Mouse (Mus musculus) cerebellum, adult 2 months (tissue): ENCODE measurements at regions not wholly inside any gene's neighbourhood (a gene's known extent, or its start where the extent isn't known, plus 50 kb on each side); places are given as distances from the start of the nearest gene placed in this dataset.

ENCODE experiments used
- DNase-seq, 2 experiments: peaks; one replicate each; pipeline ENCODE4 v3.0.0; 2021
- H3K27ac ChIP-seq: fragments of 200-500 bp; 2 replicates; pipeline ENCODE4 v1.5.1; 2012; ENCODE audit warnings: low read length, control low read depth, inconsistent platforms; ENCODE audit not compliant: insufficient read depth
- H3K27me3 ChIP-seq: fragments of 200-500 bp; 2 replicates; pipeline ENCODE4 v1.6.1; 2012; ENCODE audit warnings: inconsistent platforms, mild to moderate bottlenecking, low read length, moderate library complexity; ENCODE audit not compliant: control insufficient read depth, insufficient read depth
- H3K4me1 ChIP-seq: fragments of 200-500 bp; 2 replicates; pipeline ENCODE4 v1.6.1; 2011; ENCODE audit warnings: low read length; ENCODE audit not compliant: control insufficient read depth, insufficient read depth
- H3K4me3 ChIP-seq: fragments of 200-500 bp; replicated peaks from 2 replicates; pipeline ENCODE3; 2011; ENCODE audit warnings: mild to moderate bottlenecking, low read depth, low read length, control low read depth; ENCODE audit not compliant: insufficient read depth
- CTCF ChIP-seq: fragments of 200-500 bp; IDR thresholded peaks from 2 replicates; pipeline ENCODE4 v1.5.1; 2011; ENCODE audit warnings: low read depth, mild to moderate bottlenecking, control low read depth, low read length, moderate library complexity, borderline replicate concordance; ENCODE audit not compliant: insufficient read depth
- POLR2A ChIP-seq: fragments of 200-500 bp; IDR thresholded peaks from 2 replicates; pipeline ENCODE4 v1.6.1; 2011; ENCODE audit warnings: low read length, control low read depth, borderline replicate concordance; ENCODE audit not compliant: insufficient read depth
- WGBS: fragments of 180-500 bp; shearing (Covaris S2); methylation state at CpG from one replicate; pipeline ENCODE4 v1.1.7; 2018; 5-methylcytosine and 5-hydroxymethylcytosine counted together

GRCm38 (mm10) chr3:143576338-143577007 lies 628.5 kb downstream of the Lmo4 start:
- Histone ChIP-seq H3K27ac (no peak overlapping the region), H3K27me3 (no peaks in the 10 kb centered on the region), H3K4me3 (no peak overlapping the region), H3K4me1 (no peaks in the 10 kb centered on the region)
- TF ChIP-seq CTCF (no peak), POLR2A (no peak)
- no peak for DNase-seq
- WGBS: 89% methylated on average over 7 of the region's 7 CpGs

- DNase-seq: no peak
- H3K27ac ChIP-seq: no peak overlapping the region
- TF ChIP-seq POLR2A (no peak), CTCF (no peak)
- H3K4me3 ChIP-seq: no peak overlapping the region
- no peaks in the 10 kb centered on the region for H3K27me3 ChIP-seq
- WGBS: 94% methylated on average over 8 of the region's 8 CpGs
- H3K4me1 ChIP-seq: no peaks in the 10 kb centered on the region
Measured at GRCm38 (mm10) chr3:143575737-143576136, 629.3 kb downstream of the Lmo4 start.

- no peak for DNase-seq
- H3K4me1 ChIP-seq: no peaks in the 10 kb centered on the region
- WGBS: 86% methylated on average over 10 of the region's 10 CpGs
- no peak overlapping the region for H3K27ac ChIP-seq
- H3K4me3 ChIP-seq: no peak overlapping the region
- TF ChIP-seq CTCF (no peak), POLR2A (no peak)
- H3K27me3 ChIP-seq: no peaks in the 10 kb centered on the region
Measured at GRCm38 (mm10) chr3:143574035-143574864, 630.8 kb downstream of the Lmo4 start.

GRCm38 (mm10) chr3:143569930-143570329 lies 635.1 kb downstream of the Lmo4 start:
- Histone ChIP-seq H3K4me3 (no peak overlapping the region), H3K27ac (no peak overlapping the region), H3K27me3 (no peaks in the 10 kb centered on the region), H3K4me1 (no peaks in the 10 kb centered on the region)
- DNase-seq: no peak
- WGBS: 45% methylated on average over 6 of the region's 6 CpGs
- no peak for TF ChIP-seq POLR2A
- TF ChIP-seq CTCF: no peak

GRCm38 (mm10) chr3:143565067-143565466 lies 640.0 kb downstream of the Lmo4 start:
- WGBS: 87% methylated on average over 4 of the region's 4 CpGs
- Histone ChIP-seq H3K4me1 (no peaks in the 10 kb centered on the region), H3K27me3 (no peaks in the 10 kb centered on the region), H3K4me3 (no peak overlapping the region), H3K27ac (no peak overlapping the region)
- no peak for TF ChIP-seq POLR2A
- no peak for TF ChIP-seq CTCF
- no peak for DNase-seq

GRCm38 (mm10) chr3:143542811-143543210 lies 661.0 kb upstream of the Pkn2 start:
- 43% methylated on average over 3 of the region's 3 CpGs for WGBS

GRCm38 (mm10) chr3:143527982-143528381 lies 646.2 kb upstream of the Pkn2 start:
- WGBS: 45% methylated on average over 4 of the region's 4 CpGs
- Histone ChIP-seq H3K4me3 (no peak overlapping the region), H3K4me1 (no peaks in the 10 kb centered on the region), H3K27ac (no peak overlapping the region), H3K27me3 (no peaks in the 10 kb centered on the region)
- DNase-seq: no peak
- no peak for TF ChIP-seq POLR2A

More at GRCm38 (mm10) chr3:143542811-143543210, 661.0 kb upstream of the Pkn2 start:
- Histone ChIP-seq H3K27ac (no peak overlapping the region), H3K27me3 (no peaks in the 10 kb centered on the region), H3K4me1 (no peaks in the 10 kb centered on the region), H3K4me3 (no peak overlapping the region)
- TF ChIP-seq CTCF: no peak
- no peak for TF ChIP-seq POLR2A
- no peak for DNase-seq

GRCm38 (mm10) chr3:143527274-143527673 lies 645.5 kb upstream of the Pkn2 start:
- TF ChIP-seq CTCF (no peak), POLR2A (no peak)
- Histone ChIP-seq H3K27ac (no peak overlapping the region), H3K27me3 (no peaks in the 10 kb centered on the region), H3K4me3 (no peak overlapping the region), H3K4me1 (no peaks in the 10 kb centered on the region)
- no peak for DNase-seq
